Mouse (Mus musculus) erythroid progenitor cell, adult 5-6 weeks (primary cell): Measurements from ENCODE around the gene Parvg. TPM values are rescaled to one million over a fixed set of nuclear protein-coding genes. Genes with fewer than 3 reads are reported as not detected.
"Not testable (repeated sequence)": the region's sequence is repeated elsewhere in the genome, so short reads cannot be mapped to it uniquely, and the experiment has no call there.

ENCODE experiments used
- ATAC-seq: replicated peaks from 2 replicates; pipeline ENCODE4 v1.8.0; 2016; ENCODE audit warnings: moderate number of reproducible peaks, mild to moderate bottlenecking, moderate TSS enrichment, inconsistent platforms; ENCODE audit not compliant: poor library complexity, low FRiP score, severe bottlenecking
- total RNA-seq, 2 experiments: library from RNA; stranded (forward) in 1 of 2; stranded (reverse) in 1 of 2; fragments of 150-400 nt in 1 of 2; fragments of 186-747, 209-891 nt in 1 of 2; gene quantifications; 2 replicates each; pipeline versions ENCODE4 v1.2.3 to v1.2.4; 2015 to 2017; ENCODE audit warnings: low replicate concordance in 2 of 2

Gene Parvg
- total RNA-seq (2015; ENCODE audit: low replicate concordance) = 27.4 and 29.3 TPM in 2 replicates
- 22.2 and 31.4 TPM in 2 replicates for total RNA-seq (2017; ENCODE audit: low replicate concordance)

DNA sequence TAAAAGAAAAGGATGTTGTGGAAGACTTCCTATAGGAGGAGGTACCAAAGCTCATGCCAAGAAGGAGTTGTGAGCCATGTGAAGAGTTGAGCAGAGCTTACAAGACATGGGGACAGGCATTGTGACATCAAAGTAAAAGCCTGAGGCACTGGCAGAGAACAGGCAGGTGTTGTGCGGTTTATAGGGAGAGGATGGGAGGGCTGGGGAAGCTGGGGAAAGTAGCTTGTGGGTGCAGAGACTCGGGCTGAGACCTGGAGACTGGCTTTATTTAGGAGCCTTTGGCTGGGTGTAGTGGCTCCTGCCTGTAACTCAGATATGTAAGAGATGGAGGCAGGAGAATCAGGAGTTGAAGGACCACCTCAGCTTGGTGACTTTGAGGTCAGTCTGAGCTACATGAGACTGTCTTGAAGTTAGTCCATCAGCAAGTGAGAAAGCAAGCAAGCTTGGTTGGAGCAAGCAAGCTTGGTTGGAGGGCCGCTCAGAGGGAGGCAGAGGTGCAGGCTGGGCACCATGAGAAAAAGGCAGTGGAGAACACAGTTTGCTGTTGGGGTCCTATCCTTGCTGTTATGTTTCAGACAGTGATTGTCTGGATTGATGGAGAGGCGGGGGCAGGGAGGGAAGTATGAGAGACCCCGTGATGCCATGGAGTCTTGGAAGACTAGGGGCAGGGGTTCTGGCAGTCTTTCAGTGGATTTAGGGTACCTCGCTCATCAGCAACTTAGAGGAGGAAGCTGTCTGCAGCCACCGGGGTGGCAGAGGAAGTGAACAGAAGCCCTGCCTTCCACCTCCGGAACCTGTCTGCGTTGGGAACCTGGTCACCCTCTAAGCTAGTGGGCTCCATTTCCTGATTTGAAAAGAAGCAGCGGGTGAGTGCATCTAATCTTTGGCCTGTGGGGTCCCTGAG, at the start of gene Parvg:
TSS of gene Parvg (plus strand) at position 61 of the 904 bp plus-strand sequence.
- ATAC-seq = no peak

DNA sequence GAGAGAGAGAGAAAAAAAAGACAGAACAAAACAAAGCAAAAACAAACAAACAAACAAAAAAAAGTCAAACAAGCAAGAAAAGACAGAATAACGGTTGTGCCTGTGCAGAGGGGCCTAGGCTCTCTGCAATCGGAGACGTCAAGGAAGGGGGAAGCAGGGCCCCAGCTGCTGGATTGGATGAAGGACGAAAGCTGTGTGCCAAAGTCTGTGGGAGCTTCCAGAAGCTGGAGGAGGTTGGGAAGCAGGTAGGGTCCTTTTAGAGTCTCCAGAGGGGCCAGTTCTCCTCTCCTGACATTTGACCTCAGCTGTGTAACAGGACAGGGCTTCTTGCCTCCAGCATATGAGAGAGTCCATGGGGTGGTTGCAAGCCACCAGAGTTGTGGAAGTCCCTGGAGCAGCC, 47.8 kb upstream of the Parvg start:
- ATAC-seq = no peak

GRCm38 (mm10) chr15:84278091-84278490, 45.7 kb upstream of the Parvg start:
- no peak for ATAC-seq

- no peak for ATAC-seq
These were observed 45.2 kb upstream of the Parvg start for GRCm38 (mm10) chr15:84278656-84279055.

GRCm38 (mm10) chr15:84280309-84280708, 43.5 kb upstream of the Parvg start:
- no peak for ATAC-seq

- ATAC-seq = no peak
These were observed 43.0 kb upstream of the Parvg start for GRCm38 (mm10) chr15:84280712-84281347.

DNA sequence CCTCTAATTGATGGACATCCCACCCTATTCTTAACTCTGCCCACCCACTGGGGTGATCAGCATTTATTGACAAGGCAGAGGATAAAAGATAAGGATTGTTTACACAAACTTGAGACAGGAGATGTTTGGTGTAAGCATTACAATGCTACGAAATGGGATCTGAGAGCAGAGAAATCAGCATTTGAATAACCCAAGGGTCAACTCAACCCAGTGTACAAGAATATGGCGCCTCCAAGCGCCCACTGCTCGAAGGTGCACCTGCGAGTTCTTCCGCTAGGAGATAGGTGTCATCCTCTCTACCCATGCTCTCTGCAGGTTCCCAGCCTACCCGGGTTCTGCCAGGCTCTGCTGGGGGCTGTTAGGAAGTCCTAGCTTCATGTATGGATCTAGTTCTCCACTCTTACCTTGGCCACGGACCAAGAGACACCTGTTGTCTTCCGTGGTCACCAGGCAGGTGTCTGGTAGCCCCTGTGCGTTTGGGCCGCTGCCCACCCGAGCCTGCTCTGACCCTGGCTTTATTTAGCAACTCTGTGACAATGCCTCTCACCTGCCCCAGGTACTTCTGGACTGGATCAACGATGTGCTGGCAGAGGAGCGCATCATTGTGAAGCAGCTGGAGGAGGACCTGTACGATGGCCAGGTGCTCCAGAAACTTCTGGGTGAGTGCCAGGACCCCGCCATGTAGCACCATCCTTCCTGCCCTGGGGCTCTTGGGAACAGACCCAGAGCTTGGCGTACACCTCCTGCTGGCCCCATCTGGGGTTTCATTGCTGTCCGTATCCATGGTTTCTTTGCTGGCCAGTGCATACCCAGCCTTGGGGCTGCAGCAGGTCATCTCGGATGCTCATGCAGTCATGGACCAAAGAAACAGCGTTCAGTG, 41.4 kb upstream of the Parvg start:
- ATAC-seq = no peak

DNA sequence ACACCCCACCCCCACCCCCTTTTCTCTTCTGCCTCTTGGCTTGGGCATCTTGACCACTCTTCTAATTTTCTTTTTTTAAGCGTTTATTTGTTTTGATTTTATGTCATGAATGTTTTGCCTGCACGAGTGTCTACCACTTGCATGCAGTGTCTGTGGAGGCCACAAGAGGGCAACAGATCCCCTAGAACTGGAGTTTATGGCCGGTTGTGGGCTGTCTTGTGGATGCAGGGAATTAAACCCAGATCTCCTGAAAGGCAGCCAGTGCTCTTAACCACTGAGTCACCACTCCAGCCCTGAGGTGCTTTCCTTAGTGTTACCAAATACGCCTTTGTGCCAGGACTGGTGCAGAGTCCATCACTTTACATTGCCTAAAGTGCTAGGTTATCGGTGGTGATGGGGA, 39.8 kb upstream of the Parvg start:
- peak; percentile 66 for ATAC-seq

DNA sequence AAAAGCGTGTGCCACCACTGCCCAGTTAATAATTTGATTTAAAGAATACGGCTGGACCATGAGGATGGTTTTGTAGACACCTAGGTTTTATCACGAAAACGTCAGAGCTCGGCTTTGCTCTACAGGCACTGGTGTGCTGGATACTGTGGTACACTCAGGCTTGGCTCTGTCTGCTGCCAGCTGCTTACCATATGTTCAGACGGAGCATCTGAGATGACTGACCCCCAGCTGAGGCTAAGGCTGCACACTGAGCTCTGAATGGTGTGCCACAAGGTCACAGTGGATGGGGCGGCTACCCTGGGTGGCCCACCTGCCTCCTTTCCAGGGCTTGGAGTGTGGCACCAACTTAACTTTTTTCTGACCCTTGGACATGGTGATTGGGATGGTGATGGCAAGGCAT, 38.4 kb upstream of the Parvg start:
- no peak for ATAC-seq

DNA sequence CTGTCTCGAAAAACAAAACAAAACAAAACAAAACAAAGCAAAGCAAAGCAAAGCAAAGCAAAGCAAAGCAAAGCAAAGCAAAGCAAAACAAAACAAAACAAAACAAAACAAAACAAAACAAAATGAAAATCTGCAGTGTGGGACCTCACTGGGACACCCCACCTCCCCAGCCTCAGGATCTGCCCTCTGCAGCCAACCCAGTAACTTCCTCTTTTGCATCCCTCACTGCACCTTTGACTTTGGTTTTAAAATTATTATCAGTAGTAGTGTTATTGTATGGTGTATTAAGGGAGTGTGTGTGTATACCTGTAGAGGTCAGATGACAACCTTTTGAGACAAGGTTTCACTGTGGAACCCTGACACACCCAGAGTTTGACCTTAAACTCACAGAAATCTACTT, 34.9 kb upstream of the Parvg start:
- ATAC-seq = not testable (repeated sequence)

GRCm38 (mm10) chr15:84291097-84291496, 32.7 kb upstream of the Parvg start:
- no peak for ATAC-seq

GRCm38 (mm10) chr15:84293590-84293989, 30.2 kb upstream of the Parvg start:
- ATAC-seq = no peak

- no peak for ATAC-seq
These were observed 29.4 kb upstream of the Parvg start for GRCm38 (mm10) chr15:84294391-84294790.

DNA sequence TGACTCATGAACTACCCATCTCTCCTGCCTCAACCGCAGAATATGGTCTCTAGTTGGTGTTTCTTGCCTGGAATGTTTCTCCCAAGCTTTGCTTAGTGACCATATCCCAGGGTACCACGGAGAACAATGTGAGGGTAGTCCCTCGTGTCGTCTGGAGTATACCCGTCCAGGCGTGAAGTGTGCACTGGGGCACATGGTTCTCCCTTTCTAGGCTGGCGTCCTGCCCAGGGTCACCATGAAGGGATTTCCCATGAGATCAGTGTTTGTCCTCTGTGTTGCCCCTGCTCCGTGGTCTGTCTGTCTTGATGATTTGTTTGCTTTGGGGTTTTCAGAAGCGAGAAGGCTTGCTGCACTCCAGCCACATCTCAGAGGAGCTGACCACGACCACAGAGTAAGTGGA, 28.6 kb upstream of the Parvg start:
- no peak for ATAC-seq

GRCm38 (mm10) chr15:84297454-84297853, 26.4 kb upstream of the Parvg start:
- no peak for ATAC-seq

- no peak for ATAC-seq
These were observed 24.9 kb upstream of the Parvg start for GRCm38 (mm10) chr15:84298804-84299370.

GRCm38 (mm10) chr15:84299662-84300333, 24.0 kb upstream of the Parvg start:
- no peak for ATAC-seq

- ATAC-seq = no peak
These were observed 23.2 kb upstream of the Parvg start for GRCm38 (mm10) chr15:84300591-84300990.

- no peak for ATAC-seq
These were observed 22.8 kb upstream of the Parvg start for GRCm38 (mm10) chr15:84301026-84301425.
